Mouse (Mus musculus) testis, adult 2 months (tissue): Measurements from ENCODE around the gene Hs3st3a1. TPM values are rescaled to one million over a fixed set of nuclear protein-coding genes. Genes with fewer than 3 reads are reported as not detected.

Experiments used
- H3K27ac ChIP-seq: fragments of 200-500 bp; 2 replicates; pipeline ENCODE4 v1.5.1; 2012; ENCODE audit warnings: low read depth, low read length; ENCODE audit not compliant: control insufficient read depth, insufficient read depth
- H3K27me3 ChIP-seq: fragments of 200-500 bp; 2 replicates; pipeline ENCODE4 v1.6.1; 2012; ENCODE audit warnings: mild to moderate bottlenecking, low read length, moderate library complexity; ENCODE audit not compliant: control insufficient read depth, insufficient read depth
- H3K36me3 ChIP-seq: fragments of 200-500 bp; 2 replicates; pipeline ENCODE4 v1.6.1; 2012; ENCODE audit warnings: mild to moderate bottlenecking, low read length; ENCODE audit not compliant: control insufficient read depth, insufficient read depth
- H3K4me1 ChIP-seq: fragments of 200-500 bp; 2 replicates; pipeline ENCODE4 v1.6.1; 2012; ENCODE audit warnings: low read length; ENCODE audit not compliant: control insufficient read depth, insufficient read depth
- H3K4me3 ChIP-seq: fragments of 200-500 bp; 2 replicates; pipeline ENCODE4 v1.5.1; 2012; ENCODE audit warnings: low read depth, mild to moderate bottlenecking, low read length, moderate library complexity, mixed read lengths; ENCODE audit not compliant: control insufficient read depth
- CTCF ChIP-seq: fragments of 200-500 bp; IDR thresholded peaks from 2 replicates; pipeline ENCODE4 v1.5.1; 2012; ENCODE audit warnings: low read depth, mild to moderate bottlenecking, inconsistent platforms, low read length, moderate library complexity; ENCODE audit not compliant: control insufficient read depth, insufficient read depth, insufficient replicate concordance
- POLR2A ChIP-seq: fragments of 200-500 bp; IDR thresholded peaks from 2 replicates; pipeline ENCODE4 v1.6.1; 2012; ENCODE audit warnings: low read depth, mild to moderate bottlenecking, inconsistent platforms, low read length, moderate library complexity; ENCODE audit not compliant: control insufficient read depth
- polyA plus RNA-seq: library from polyadenylated mRNA; depleted of rRNA; stranded (reverse); fragments of >200 nt; gene quantifications from 2 replicates; pipeline ENCODE4 v1.2.3, GENCODE M21; 2012; rRNA removed

Hs3st3a1 gene
- polyA plus RNA-seq, 1 experiment = 0.10 TPM

- no peaks in the 10 kb centered on the region for H3K4me1 ChIP-seq
- H3K36me3 ChIP-seq = no peaks in the 10 kb centered on the region
- no peak overlapping the region for H3K4me3 ChIP-seq
- H3K27me3 ChIP-seq = no peaks in the 10 kb centered on the region
- no peak for TF ChIP-seq CTCF
- no peak for TF ChIP-seq POLR2A
- no peak overlapping the region for H3K27ac ChIP-seq
Measured at GRCm38 (mm10) chr11:64559388-64559787, 124.3 kb downstream of the Hs3st3a1 start.

- no peak overlapping the region for H3K27ac ChIP-seq
- H3K4me3 ChIP-seq = no peak overlapping the region
- H3K4me1 ChIP-seq = no peaks in the 10 kb centered on the region
- H3K36me3 ChIP-seq = no peaks in the 10 kb centered on the region
- no peaks in the 10 kb centered on the region for H3K27me3 ChIP-seq
- TF ChIP-seq CTCF = no peak
- TF ChIP-seq POLR2A = no peak
Measured at GRCm38 (mm10) chr11:64560471-64560870, 125.3 kb downstream of the Hs3st3a1 start.

GRCm38 (mm10) chr11:64562771-64563170 lies 127.6 kb downstream of the Hs3st3a1 start:
- Histone ChIP-seq H3K36me3 (no peaks in the 10 kb centered on the region), H3K27me3 (no peaks in the 10 kb centered on the region), H3K27ac (no peak overlapping the region), H3K4me3 (no peak overlapping the region), H3K4me1 (no peaks in the 10 kb centered on the region)
- no peak for TF ChIP-seq POLR2A
- no peak for TF ChIP-seq CTCF

Other genes with a start within 250 kb of the Hs3st3a1 start
- gene F930015N05Rik, start 1.3 kb downstream of the Hs3st3a1 start, polyA plus RNA-seq = 0.08 TPM in 1 of 2 replicates, not detected in the other